Mouse (Mus musculus): Measurements from ENCODE around the gene Ezh1.

Gene Ezh1

GRCm38 (mm10) chr11:101142215-101142967, 83.9 kb downstream of the Ezh1 start:
- DNase-seq, result no peak
